Mouse (Mus musculus) ZHBTc4 (cell line): ENCODE data around the gene Rims4.

Experiments used
- DNase-seq: peaks from one replicate; pipeline ENCODE4 v3.0.0-alpha.2; 2011; ENCODE audit warnings: low read depth, low spot score

Rims4 gene

GRCm38 (mm10) chr2:163866061-163866460 lies 52.4 kb downstream of the Rims4 start:
- DNase-seq = no peak

- no peak for DNase-seq
Observed at GRCm38 (mm10) chr2:163865311-163865710, 53.2 kb downstream of the Rims4 start.

DNA sequence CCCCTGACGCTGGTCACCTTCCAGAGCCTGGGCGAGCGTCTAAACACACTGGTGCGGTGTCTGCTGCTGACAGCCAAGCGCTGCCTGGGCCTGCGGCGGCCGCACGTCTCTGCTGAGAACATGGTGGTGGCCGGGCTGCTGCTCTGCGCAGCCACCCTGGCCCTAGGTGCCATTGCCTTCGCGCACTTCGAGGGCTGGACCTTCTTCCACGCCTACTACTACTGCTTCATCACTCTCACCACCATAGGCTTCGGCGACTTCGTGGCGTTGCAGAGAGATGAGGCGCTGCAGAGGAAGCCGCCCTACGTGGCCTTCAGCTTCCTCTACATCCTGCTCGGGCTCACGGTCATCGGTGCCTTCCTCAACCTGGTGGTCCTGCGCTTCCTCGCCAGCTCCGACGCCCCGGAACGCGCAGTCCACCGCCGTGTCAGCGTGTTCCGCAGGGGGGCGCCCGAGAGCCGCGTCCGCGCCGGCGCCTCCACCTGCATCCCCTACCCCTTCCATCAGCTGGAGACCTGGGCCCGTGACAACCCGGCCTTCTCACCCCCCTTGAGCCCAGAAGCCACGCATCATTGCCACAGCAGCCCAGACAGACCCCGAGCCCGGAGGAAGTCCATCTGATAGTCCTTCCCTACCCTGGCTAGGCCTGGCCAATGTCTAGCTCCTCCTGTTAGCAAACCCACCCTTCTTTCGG lies 60.1 kb downstream of the Rims4 start:
- DNase-seq = peak; percentile 64

DNA sequence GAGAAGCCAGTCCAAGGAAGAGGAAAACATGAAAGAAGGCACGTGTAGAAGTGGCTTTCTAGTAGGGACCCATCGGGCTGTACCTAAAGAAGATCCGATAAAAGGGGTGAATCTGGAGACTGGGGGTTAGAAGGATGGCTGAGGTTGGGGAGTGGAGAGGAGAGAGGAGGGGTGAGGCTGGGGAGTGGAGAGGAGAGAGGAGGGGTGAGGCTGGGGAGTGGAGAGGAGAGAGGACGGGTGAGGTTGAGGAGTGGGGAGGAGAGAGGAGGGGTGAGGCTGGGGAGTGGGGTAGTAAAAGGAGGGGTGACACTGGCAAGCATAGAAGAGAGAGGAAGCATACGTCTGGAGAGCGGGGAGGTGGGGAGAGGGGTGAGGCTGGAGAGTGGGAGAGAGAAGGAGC lies 61.2 kb downstream of the Rims4 start:
- DNase-seq = no peak

GRCm38 (mm10) chr2:163853461-163853901 lies 65.0 kb downstream of the Rims4 start, which contains the start of gene Kcnk15:
Gene Kcnk15 (plus strand): TSS chr2:163853651.
- DNase-seq = peak; percentile 69

DNA sequence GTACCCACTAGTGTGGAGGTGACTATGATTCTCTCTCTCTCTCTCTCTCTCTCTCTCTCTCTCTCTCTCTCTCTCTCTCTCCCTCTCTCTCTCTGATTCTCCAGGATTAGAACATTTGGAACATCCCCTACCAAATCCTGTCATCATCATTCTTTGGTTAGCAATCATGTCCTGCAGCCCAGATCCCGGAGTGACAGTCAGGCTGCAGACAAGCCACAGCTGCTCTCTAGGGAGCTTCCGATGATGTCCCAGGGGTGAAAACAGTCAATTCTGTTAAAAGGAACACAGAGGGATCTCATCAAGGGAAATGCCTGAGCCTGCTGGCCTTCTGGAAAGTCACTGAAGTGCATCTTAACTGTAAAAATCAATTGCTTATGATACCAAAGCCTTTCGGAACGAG lies 76.4 kb downstream of the Rims4 start:
- DNase-seq = no peak

DNA sequence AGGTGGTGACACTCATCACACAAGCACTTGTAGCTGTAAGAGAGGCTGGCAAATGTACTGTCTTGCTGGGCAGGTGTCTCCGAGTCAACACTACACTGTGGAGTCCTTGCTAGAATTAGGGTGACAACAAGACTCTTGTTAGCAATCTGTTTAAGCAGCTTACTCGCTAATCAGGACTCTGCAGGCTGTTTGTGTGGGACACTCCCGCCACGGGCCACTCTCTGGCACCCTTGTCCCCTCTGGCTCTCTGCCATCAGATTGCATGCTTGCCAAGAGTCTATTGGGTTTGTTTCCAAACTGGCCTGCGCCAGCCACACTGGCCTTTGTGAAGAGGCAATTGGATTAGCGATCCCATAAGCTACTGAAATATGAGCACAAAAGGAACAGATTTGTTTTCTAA lies 79.0 kb downstream of the Rims4 start:
- DNase-seq = no peak

- DNase-seq = peak; percentile 83
Observed at GRCm38 (mm10) chr2:163838043-163838442, 80.4 kb downstream of the Rims4 start.

DNA sequence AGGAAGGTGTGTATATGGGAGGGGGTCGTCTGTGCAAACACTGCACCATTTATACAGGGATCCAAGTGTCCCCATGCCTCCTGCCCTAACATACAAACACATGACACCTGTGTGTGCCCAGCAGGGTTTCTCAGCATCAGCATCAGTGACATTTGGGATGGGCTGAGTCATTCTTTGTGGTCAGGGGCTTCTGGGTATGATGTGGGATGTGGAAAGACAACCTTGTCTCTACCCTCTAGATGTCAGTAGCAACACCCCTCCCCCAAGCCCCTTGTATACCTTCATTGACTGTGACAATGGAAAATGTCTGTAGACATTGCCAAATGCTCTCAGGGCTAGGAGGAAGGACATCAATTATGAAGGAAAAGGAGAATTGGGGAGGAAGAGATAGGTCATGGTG lies 87.3 kb downstream of the Rims4 start:
- no peak for DNase-seq

DNA sequence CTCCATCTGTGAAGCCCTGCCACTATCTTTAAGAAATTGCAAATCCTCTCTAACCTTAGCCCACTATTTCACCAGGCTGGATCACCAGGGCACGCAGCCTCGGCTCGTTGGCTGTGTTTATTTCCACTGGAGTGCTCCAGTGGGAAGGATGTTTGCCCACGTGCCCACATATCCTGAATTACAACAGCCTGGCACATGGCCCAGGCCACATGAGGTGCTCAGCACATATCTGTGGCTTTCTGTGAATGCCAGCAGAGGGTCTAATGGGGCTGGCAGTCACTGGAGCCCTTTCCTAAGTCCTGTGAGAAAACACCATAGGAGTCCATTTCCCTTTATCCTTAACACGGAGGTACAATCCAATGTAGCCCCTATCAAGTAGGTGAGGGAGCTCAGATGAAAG lies 92.0 kb downstream of the Rims4 start:
- DNase-seq = no peak

DNA sequence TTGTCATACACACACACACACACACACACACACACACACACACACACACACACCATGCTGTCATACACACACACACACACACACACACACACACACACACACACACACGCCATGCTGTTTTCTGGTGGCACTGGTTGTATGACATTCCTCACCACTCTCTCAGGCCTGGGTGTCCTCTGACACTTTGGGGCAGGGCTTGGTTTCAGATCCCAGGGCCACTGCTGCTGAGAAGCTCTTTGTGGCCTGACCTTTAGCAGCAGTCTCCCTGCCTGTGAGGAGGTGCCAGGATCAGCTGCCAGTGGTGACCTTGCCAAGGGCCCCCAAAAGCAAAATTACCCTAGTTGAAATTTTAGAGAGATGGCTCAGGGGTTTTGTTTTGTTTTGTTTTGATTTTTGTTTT lies 92.6 kb downstream of the Rims4 start:
- no peak for DNase-seq

DNA sequence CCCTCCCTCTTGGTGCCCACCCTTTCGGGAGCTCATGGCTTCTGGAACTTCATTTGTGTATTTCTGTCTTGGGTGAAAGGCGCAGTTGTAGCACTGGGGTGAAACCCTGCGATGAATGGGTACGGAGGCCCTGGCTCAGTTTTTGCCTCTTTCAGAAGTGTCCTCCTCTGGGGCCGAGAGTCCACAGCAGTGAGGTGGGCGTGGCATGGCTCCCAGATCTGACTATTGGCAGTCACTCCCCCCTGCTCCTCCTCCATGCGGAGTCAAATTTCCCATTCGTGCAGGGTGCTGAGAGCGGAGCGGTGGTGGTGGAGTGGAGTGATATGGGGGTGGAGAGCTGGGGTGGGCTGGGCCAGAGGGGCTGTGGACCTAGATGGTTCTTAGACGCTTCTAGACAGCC lies 94.7 kb downstream of the Rims4 start:
- peak; percentile 53 for DNase-seq

- DNase-seq = peak; percentile 66
Observed at GRCm38 (mm10) chr2:163823248-163823647, 95.2 kb downstream of the Rims4 start.

- no peak for DNase-seq
Observed at GRCm38 (mm10) chr2:163820607-163821006, 97.9 kb downstream of the Rims4 start, which contains the start of gene Ccn5. Gene Ccn5 (plus strand): TSS chr2:163820861.

DNA sequence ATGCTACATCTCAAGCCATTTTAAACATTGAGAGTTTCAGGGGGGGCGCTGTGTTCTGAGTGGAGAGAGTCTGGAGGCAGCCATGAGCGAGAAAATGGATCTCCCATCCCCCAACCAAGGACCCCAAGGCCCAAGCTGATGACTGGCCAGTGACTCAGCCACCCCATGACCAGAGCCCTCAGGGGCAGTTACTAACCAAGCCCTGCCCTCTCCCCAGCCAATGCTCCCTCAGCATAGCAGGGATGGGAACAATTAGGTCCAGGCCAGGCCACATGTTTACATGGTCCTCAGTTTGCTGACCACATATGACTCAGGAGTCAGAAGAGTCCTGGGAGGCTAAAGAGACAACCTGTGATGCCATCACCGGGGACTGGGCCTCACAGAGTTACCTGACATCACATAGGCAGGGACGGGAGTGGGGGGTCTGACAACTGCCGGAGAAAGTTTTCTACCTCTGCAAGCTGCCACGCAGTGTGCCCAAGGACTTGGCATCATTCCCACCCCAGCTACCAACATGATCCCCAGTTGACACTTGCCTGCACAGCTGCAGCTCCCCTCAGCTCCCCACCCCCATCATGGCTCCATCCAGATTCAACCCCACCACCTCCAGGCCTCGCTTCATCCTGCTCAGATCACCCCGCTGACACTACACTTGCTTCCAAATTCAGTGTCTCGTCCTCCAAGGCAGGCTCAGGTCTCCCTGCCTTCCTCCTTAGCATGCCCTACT lies 103.6 kb downstream of the Rims4 start:
- no peak for DNase-seq

DNA sequence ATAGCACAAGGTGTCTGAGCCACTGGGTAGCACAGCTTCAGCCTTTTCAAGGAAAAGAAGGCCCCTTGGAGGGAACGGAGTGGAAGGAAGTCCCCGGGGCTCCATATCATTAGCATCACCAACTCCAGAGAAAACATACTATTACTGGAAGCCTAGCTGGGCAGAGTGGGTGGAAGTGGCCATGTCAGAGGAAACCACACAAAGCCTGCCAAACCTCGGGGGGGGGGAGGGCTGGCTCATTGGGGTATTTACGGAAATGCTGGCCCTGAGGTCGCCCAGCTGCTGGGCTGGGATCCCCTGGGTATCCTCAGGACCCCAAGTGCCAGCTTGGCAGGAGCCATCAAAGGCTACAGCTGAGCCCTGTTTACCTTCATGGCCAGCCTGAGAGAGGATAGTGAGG lies 105.4 kb downstream of the Rims4 start:
- no peak for DNase-seq
